Mouse (Mus musculus) left cerebral cortex, adult 18-20 months (tissue): Measurements from ENCODE around the gene Afm. TPM values are rescaled to one million over a fixed set of nuclear protein-coding genes. Genes with fewer than 3 reads are reported as not detected.
A peak's percentile ranks its signal among the peaks of the same experiment; 100 is the strongest.

Experiments
- DNase-seq, 2 experiments: peaks; one replicate each; pipeline ENCODE4 v3.0.0; 2021 to 2022; ENCODE audit warnings: low spot score in 2 of 2, mixed read lengths in 1 of 2
- long read RNA-seq, 2 experiments: library from polyadenylated mRNA; stranded (forward); transcript quantifications; one replicate each; pipeline ENCODE4 v2.0.0; 2021
- total RNA-seq, 2 experiments: library from RNA; stranded (reverse); gene quantifications; 2 replicates each; pipeline ENCODE4 v1.2.3; 2021

The Afm gene
- not detected for total RNA-seq
- long read RNA-seq, experiment 1 = 0 reads
- long read RNA-seq, experiment 2 = 0 reads

- DNase-seq = no peak
Observed at GRCm38 (mm10) chr5:90518356-90519100, at the start of gene Afm. Afm (plus strand) TSS chr5:90518932.

DNA sequence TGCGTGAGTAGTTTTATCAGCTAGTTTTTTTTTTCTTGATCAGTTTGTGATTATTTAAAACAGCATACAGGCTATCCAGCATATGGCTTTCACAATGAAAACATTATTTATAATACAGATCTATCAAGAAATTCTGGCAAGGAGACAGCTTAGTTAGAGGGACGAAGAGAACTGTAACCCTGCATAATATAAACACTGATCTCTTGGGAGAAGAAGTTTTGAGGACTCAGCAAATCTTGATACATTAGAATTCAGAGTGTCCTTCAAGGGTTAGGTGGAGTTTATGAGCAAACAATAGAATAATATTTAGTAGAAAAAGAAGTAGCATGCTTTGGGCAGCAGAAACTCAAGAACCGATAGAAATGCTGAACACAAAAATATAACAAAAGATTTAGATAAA is 47.9 kb upstream of the Afm start:
- no peak for DNase-seq

- DNase-seq = no peak
Observed at GRCm38 (mm10) chr5:90473902-90474301, 44.8 kb upstream of the Afm start.

DNA sequence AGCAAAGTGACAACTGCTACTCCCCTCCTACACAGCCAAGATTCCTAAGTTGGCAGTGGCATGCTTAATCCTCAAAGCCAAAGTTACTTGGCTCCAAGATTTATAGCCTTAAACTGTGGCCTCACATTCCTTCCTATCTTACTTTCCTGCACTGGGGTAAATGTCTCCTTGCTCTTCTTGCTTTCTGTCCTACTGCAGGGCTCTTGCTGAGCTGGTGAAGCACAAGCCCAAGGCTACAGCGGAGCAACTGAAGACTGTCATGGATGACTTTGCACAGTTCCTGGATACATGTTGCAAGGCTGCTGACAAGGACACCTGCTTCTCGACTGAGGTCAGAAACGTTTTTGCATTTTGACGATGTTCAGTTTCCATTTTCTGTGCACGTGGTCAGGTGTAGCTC is 44.4 kb upstream of the Afm start:
- no peak for DNase-seq

GRCm38 (mm10) chr5:90476741-90477140 is 42.0 kb upstream of the Afm start:
- no peak for DNase-seq

GRCm38 (mm10) chr5:90477308-90478140 is 41.2 kb upstream of the Afm start:
- no peak for DNase-seq

GRCm38 (mm10) chr5:90478886-90479285 is 39.8 kb upstream of the Afm start:
- DNase-seq = no peak

- no peak for DNase-seq
Observed at GRCm38 (mm10) chr5:90485597-90485996, 33.1 kb upstream of the Afm start.

GRCm38 (mm10) chr5:90488323-90488722 is 30.4 kb upstream of the Afm start:
- no peak for DNase-seq

DNA sequence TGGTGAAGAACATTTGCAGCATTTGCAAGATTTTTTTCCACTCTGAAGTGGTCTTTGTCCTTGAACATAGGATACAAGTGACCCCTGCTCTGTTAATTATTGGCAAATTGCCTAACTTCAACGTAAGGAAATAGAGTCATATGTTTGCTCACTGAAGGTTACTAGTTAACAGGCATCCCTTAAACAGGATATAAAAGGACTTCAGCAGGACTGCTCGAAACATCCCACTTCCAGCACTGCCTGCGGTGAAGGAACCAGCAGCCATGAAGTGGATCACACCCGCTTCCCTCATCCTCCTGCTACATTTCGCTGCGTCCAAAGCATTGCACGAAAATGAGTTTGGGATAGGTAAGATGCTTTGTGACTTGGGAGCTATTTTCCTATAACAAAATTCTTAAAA is 28.2 kb upstream of the Afm start, which contains the start of gene Afp:
Afp (plus strand) TSS at position 220 of the 400 bp plus-strand sequence.
- DNase-seq = no peak

GRCm38 (mm10) chr5:90492440-90492839 is 26.3 kb upstream of the Afm start:
- no peak for DNase-seq

- DNase-seq = no peak
Observed at GRCm38 (mm10) chr5:90494308-90494707, 24.4 kb upstream of the Afm start.

DNA sequence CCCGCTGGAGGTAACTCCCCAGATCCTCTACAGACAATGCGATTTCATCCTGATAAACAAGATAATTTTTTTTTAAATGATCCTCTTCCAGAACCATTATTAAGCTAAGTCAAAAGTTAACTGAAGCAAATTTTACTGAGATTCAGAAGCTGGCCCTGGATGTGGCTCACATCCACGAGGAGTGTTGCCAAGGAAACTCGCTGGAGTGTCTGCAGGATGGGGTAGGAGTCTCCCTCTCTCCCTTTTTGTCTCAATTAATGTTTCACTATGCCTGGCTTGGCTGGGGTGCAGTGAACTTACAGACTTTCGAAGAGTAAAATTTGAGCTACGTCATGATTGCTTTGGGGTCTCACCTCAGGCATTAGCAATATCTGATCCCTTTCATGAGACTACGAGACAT is 19.2 kb upstream of the Afm start:
- DNase-seq = peak; percentile 4 to 12

DNA sequence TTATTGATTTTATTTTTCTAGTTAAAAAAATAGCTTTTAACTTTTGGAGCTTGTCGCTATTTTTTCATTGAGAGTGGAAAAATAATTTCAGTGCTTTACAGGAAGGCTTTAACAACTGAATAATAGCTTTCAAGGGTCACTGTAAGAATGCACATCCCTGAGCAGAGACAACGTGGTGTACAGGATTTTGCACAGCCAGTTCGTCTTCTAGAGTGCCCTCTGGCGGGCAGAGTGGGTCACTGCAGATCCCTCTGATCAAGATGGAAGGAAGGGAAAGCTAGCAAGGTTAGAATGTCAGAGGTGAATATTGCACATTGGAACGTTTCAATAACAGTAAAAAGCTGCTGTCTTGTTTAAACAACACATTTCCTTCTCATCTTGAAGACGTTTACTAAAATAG is 18.0 kb upstream of the Afm start:
- DNase-seq = peak; percentile 80 to 84

GRCm38 (mm10) chr5:90501752-90502151 is 17.0 kb upstream of the Afm start:
- no peak for DNase-seq

DNA sequence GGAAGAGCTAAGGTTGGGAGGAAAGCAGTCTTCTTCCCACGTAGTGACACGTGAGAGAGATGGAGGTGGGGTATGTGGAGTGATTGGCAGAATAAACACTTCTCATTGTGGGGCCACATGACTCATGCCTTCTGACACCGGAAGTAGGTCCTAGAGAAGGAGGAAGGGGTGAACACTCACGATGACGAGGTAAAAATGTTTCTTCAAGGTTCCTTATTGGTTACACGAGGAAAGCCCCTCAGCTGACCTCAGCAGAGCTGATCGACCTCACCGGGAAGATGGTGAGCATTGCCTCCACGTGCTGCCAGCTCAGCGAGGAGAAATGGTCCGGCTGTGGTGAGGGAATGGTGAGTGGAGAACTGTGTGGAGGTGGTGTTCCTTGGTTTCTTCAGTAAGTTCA is 14.0 kb upstream of the Afm start:
- DNase-seq = no peak

DNA sequence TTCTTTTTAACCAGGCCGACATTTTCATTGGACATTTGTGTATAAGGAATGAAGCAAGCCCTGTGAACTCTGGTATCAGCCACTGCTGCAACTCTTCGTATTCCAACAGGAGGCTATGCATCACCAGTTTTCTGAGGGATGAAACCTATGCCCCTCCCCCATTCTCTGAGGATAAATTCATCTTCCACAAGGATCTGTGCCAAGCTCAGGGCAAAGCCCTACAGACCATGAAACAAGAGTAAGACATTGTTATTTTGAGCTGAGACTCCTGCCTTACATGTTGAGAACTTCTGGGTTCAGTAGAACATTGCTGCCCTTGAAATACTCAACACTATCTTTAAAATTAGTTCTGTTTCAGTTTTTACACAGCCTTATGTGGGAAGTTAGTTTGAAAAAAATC is 12.2 kb upstream of the Afm start:
- DNase-seq = no peak

DNA sequence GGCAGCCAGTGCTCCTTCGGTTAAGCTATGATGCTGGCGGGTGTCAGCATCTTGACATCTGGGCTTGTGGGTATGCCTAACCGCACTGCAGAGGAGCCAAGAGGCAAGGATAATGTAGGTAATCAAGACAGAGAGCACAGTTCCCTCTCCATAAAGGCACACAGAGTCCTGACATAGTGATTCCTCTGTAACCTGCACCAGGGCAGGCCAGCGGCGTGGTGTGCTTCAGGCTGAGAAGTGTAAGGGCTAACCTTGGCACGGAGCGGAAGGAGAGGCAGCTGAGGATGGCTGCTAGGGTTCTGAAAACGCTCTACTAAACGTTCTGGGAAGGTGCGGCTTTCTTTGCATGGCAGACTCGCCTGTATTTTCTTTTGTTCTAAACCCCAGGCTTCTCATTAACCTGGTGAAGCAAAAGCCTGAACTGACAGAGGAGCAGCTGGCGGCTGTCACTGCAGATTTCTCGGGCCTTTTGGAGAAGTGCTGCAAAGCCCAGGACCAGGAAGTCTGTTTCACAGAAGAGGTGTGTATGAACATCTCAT is 11.3 kb upstream of the Afm start:
- DNase-seq = no peak

DNA sequence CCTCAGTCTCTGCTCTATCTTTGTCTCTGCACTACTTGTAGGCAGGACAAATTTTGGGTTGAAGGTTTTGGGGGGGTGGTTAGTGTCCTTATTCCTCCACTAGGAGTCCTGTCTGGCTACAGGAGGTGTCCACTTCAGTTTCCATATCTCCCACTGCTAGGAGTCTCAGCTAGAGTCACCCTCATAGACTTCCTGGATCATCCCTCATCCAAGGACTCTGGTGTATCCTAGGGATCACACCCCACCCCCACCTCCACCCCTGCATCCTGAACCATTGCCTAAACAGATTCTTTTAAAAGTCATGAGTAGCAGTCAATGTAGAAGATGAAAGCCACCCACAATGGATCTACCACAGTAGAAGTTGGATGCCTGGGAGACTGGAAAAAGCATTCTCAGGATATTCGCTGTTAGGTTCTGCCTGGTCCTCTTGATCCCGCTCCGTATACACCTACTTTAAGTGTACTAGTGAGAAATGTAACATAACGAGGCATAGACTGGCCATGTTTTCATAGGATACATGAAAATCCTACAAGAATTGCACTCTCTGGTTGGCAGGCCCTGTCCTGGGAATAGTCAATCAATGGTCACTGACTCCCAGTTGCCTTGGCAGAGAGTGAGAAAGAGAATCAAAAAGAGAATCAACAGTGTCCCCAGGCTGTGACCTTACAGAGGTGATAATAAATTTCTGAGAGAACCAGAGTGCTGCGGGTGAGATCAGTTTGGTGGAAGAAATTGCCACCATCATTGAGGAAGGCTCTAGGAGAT is 8.7 kb upstream of the Afm start:
- no peak for DNase-seq

- DNase-seq = no peak
Observed at GRCm38 (mm10) chr5:90512288-90512955, 6.3 kb upstream of the Afm start.

- DNase-seq = no peak
Observed at GRCm38 (mm10) chr5:90515561-90515960, 3.2 kb upstream of the Afm start.
